Mouse (Mus musculus) right cerebral cortex, postnatal 25 days (tissue): ENCODE data around the gene Trak1.

Experiments
- DNase-seq: peaks from one replicate; pipeline ENCODE4 v3.0.0; 2022

Gene Trak1

GRCm38 (mm10) chr9:121298065-121298398 lies 730 bp downstream of the Trak1 start:
- DNase-seq, result no peak

- DNase-seq, result no peak
These were observed 1.2 kb downstream of the Trak1 start for GRCm38 (mm10) chr9:121298411-121299091.

- DNase-seq, result no peak
These were observed 2.0 kb downstream of the Trak1 start for GRCm38 (mm10) chr9:121299223-121299755.

- no peak for DNase-seq
These were observed 2.8 kb downstream of the Trak1 start for GRCm38 (mm10) chr9:121299976-121300570.

GRCm38 (mm10) chr9:121301041-121301920 lies 4.0 kb downstream of the Trak1 start:
- DNase-seq, result no peak

- DNase-seq, result no peak
These were observed 5.2 kb downstream of the Trak1 start for GRCm38 (mm10) chr9:121302543-121302942.

- DNase-seq, result no peak
These were observed 5.8 kb downstream of the Trak1 start for GRCm38 (mm10) chr9:121303086-121303485.

- no peak for DNase-seq
These were observed 6.4 kb downstream of the Trak1 start for GRCm38 (mm10) chr9:121303748-121304147.

GRCm38 (mm10) chr9:121304520-121304919 lies 7.2 kb downstream of the Trak1 start:
- DNase-seq, result no peak

GRCm38 (mm10) chr9:121305456-121305855 lies 8.2 kb downstream of the Trak1 start:
- no peak for DNase-seq

GRCm38 (mm10) chr9:121309287-121309686 lies 12.0 kb downstream of the Trak1 start:
- DNase-seq, result no peak

- DNase-seq, result no peak
These were observed 13.2 kb downstream of the Trak1 start for GRCm38 (mm10) chr9:121310501-121310900.

- no peak for DNase-seq
These were observed 14.5 kb downstream of the Trak1 start for GRCm38 (mm10) chr9:121311846-121312236.

GRCm38 (mm10) chr9:121312237-121312891 lies 15.1 kb downstream of the Trak1 start:
- no peak for DNase-seq

GRCm38 (mm10) chr9:121313656-121314374 lies 16.5 kb downstream of the Trak1 start:
- no peak for DNase-seq

- no peak for DNase-seq
These were observed 17.3 kb downstream of the Trak1 start for GRCm38 (mm10) chr9:121314541-121315152.

GRCm38 (mm10) chr9:121315901-121316595 lies 18.7 kb downstream of the Trak1 start:
- no peak for DNase-seq

- no peak for DNase-seq
These were observed 19.5 kb downstream of the Trak1 start for GRCm38 (mm10) chr9:121316621-121317405.

- peak; percentile 42 for DNase-seq
These were observed 22.1 kb downstream of the Trak1 start for GRCm38 (mm10) chr9:121319323-121319966.

- no peak for DNase-seq
These were observed 23.1 kb downstream of the Trak1 start for GRCm38 (mm10) chr9:121320433-121320832.
